Mouse (Mus musculus): ENCODE measurements around the gene Eml6.

DNA sequence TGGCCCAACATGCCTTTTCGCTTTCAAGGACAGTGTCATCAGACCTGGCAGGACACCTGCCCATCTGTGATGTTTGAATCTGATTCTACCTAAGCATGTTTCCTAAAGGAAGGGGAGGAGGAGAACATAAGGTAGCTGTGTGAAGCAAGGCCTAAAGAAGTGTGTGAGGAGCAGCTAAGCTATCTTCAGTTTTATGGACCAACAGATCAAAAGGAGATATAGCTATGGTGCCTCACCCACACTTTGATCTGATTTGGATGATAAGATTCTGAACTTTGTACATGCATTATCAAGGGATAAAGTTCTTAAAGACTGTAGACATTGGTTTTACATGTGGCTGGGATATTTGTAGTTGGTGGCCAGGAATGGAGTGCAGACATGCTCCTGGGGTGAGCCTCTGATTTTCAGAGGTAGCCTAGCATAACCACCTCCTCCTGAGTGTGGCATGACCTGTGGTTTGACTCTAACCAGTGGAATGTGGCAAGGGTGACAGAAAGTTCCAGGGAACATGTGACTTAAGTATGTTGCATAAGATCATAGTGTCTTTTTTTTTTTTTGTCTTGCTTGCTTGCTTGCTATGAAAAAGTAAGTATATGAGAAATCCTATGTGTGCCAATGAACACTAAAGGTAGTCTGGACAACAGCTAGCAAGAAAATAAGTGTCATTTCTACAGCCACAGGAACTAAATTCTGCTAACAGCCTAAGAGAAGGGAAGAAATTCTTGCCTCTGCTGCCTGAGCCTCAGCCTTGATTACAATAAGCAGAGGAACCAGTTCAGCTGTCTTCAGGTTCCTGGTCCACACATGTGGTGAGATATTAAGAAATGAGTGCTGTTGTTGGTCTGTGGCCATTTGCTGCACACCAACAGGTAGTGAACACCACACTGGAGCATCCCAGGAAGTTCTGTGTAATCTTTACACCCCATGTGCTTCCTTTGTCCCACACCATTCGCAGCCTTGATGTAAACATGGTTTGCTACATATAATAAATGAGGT lies 224.1 kb downstream of the Eml6 start:
- TF ChIP-seq CTCF (IDR thresholded peaks at IDR 0.05; ENCODE audit: low read depth) (no peak), EP300 (IDR thresholded peaks at IDR 0.05; ENCODE audit: low read depth) (no peak)
